Mouse (Mus musculus) heart, adult 8-10 months (tissue): ENCODE measurements around the gene Itga11. TPM values are rescaled to one million over a fixed set of nuclear protein-coding genes. Genes with fewer than 3 reads are reported as not detected.
"Not testable (repeated sequence)": the region's sequence is repeated elsewhere in the genome, so short reads cannot be mapped to it uniquely, and the experiment has no call there.

ENCODE experiments used
- DNase-seq: peaks from one replicate; pipeline ENCODE4 v3.0.0; 2022; ENCODE audit warnings: low spot score
- total RNA-seq, 4 experiments: library from RNA; stranded (reverse); gene quantifications; 2 replicates each; pipeline ENCODE4 v1.2.4; 2022

Itga11 gene
- 1 to 10 TPM; 1.3 to 1.4 (median 1.4) TPM for total RNA-seq

DNA sequence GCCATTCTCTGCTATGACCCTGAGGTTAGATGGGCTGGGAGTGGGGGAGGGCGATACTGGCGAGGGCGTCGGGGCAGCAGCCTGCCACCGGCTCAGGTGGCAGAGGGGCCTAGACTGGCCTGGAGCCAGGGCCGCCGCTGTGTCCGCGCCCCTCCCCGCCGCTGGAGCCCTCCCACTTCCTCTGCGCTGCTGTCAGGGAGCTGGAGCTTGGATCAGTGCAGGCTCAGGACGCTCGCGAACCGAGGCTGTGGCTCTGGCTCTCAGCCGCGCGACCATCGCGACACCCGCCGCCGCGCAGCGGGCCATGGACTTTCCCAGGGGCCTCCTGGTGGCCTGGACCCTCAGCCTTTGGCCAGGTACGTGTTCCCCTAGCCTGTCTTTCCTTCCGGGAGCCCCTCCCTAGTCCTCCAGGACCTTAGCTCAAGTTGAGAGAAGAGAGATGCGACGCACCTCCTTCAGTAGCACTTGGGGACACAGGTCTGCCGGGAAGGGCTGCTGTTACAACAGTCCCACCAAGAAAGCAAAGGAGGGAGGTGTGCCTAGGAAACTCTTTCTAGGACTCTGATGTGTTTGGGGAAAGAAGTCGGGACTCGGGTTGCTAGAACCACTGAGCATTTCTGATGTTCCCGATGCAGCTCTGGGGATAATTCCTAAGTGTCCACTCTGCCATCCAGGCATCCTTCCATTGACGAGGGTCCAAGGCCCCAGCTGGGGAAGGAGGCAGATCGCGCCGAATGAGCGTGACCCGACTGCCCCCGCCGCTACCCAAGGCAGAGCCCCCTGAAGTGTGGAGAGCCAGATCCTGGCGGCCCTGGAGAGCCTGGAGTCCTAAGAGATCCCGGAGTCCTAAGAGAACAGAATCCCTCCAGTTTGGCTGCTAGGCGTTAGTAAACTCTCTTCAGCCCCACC, at the start of gene Itga11:
Gene Itga11, plus strand, starts transcription at position 186 of the 909 bp plus-strand sequence.
- no peak for DNase-seq

DNA sequence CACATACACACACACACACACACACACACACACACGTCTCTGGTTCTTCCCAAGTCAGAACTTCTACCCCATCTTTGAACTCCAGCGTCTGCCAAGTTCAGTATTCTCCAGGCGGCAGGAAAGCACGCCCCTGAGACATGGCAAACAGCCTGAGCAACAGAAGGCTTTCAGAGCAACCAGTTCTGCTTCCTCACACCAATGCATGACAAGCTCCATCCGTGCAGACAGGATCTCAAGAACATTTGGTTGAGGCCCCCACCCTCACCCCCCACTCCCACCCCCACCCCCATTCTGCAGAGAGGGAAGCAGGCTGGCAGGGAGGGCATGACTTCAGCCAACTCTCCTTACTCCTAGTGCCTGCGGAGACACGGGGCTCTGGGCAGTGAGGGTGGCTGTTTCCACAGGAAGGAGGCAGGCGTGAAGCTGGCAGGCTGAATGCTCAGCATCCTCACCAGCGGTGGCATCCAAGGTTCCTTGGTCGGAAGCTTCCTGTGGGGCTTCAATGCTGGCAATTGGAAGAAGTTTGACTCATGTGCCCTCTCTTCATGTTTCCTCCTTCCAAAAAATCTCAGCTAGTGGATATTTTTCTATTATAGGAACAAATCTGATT, 46.9 kb upstream of the Itga11 start:
- no peak for DNase-seq

DNA sequence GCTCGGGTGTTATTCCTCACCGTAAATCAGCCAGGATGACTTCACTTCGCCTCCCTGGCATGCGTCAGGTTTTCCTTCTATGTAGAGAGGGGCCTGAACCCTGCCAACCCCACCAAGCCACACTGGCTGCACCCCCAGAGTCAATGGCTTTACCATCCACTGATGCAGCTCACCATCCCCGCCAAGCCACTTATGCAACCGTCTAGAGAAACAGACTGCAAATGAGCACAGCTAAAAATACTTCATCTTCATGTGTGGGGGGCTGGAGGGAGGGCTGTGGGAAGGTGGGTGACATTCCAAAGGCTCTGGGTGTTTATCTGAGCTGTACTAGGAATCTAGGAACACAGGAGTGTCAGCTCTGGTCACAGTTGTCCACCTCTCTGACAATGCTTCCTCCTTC, 45.2 kb upstream of the Itga11 start:
- DNase-seq: no peak

DNA sequence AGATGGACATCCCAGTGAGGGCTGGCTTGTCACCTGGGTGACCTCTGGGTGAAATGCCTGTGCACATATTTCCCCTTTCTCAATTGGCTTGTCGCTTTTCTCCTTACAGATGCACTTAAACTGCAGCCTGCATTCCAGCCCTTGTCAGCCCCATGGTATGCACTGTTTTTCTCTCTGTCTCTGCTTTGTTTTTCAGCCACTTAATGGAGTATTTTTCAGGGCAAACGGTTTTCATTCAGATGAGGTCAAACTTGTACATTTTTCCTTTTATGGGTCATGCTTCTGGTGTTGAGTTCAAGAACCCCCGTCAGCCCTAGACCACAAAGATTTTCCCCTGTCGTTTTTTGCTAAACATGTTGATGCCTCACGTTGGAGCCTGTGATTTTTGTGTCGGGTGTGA, 39.6 kb upstream of the Itga11 start:
- DNase-seq: no peak

DNA sequence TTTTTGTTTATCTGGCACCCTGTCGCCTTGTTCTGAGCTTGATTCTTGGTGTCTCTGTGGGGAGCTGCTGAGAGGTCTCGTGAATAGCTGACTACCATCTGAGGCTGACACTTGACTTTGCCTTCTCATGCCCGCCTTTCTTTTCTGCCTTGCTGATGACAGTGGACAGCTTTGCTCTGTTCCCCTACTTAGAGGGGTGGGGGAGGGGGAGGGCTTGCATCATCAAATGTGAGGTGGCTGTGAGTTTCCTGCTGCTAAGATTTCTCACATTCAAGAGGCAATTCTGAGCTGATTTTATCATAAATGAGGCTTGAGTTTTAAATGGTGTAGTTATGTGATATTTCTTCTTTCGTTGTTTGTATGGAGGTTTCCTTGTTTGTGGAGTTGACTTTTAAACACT, 37.9 kb upstream of the Itga11 start:
- DNase-seq: no peak

DNA sequence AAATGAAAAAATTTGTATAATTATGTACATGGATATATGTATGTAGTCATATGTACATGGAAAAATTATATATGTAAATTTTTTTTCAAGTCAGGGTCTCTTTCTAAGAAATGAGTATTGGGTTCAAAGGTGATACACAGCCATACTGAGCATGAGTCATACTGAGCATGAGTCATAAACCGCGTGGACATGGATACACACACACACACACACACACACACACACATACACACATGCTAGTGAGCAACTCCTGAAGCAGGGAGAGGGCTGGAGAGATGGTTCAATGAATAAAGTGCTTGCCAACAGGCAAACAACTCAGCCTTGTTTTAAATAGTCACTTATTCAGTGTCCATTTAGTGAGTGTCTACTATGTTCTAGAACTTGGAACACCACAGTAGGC, 37.4 kb upstream of the Itga11 start:
- no peak for DNase-seq

DNA sequence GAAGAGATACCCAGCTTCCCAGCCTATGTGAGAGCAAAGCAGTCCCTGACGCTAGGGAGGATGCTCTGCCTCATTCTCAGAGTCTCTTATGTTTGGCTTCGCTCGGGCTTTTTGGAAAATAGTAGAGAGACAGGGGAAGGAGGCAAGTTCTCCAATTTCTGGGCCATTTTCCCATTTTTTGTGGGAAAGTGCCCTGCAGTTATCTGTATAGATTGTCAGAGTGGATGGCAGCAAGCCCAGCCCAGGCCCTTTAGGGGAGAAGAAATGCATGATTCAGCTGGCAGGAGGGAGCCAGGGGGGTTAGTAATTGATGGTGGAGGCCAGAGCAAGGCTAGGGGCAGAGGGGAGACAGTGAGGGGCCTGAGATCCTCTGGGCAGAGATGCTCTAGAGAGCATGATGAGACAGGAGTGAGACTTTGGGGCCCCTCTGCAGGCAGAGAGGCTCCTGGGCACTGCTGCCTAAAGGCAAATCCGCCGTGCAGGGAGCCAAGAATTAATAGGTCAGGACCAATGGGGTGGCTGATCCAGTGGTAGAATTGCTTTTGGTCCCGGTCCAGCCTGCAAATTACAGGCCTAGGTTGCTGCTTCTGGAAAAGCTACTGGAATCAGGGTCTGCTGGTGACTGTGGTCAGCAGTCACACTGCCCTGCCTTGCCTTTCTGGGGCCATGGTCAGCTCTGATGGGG, 31.8 kb upstream of the Itga11 start:
- DNase-seq: no peak

DNA sequence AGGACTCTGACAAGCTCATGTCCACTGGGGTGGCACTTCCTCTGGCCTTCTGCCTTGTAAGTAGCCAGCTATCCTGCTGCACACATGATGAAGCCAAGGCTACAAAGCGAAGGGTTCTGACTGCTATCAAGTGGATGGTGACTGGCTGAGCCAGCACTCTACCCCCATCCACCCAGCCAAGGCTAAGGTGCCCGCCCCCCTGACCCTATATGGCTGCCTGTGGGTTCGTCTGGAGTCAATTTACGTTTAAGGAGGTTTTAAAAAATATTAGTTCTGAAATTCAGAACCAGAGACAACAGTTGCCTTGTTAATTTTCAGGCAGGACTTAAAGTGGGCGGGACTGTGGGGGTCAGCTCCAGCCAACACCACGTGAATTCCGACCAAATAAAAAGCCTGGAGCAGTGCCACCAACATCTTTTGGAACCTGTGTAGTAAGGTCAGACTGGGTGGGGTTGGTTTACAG, 30.9 kb upstream of the Itga11 start:
- DNase-seq: no peak

DNA sequence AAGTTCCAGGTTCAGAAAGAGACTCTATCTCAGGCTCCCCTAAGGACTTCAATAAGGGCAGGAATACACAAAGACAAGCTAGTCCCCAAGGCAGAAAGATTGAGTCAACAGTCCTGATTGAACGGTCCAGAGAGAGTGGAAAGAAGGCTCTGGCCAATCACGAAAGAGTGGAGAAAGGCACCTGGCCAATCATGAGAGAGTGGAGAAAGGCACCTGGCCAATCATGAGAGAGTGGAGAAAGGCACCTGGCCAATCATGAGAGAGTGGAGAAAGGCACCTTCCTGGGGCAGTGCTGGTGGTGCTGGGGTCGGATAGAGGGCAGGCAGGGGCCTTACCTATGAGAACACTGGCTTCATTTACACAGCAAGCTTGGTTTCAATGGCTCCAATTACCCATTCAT, 28.2 kb upstream of the Itga11 start:
- no peak for DNase-seq

DNA sequence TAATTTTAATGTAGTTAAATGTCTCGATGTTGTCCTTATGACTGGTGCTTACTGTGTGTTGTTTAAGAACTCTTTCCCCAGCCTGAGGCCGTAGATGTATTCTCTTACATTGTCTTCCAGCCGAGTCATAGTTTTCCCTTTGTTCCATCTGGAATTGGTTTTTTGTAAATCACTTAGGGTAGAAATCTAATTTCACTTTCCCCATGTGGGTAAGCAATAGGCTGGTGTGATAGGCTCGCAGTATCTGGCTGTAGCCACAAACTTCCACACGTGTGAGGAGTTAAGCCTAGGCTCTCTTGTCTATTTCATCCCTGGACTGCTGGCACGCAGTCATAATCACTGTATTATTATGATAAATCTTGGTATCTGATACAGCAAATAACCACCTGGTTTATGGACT, 26.9 kb upstream of the Itga11 start:
- no peak for DNase-seq

DNA sequence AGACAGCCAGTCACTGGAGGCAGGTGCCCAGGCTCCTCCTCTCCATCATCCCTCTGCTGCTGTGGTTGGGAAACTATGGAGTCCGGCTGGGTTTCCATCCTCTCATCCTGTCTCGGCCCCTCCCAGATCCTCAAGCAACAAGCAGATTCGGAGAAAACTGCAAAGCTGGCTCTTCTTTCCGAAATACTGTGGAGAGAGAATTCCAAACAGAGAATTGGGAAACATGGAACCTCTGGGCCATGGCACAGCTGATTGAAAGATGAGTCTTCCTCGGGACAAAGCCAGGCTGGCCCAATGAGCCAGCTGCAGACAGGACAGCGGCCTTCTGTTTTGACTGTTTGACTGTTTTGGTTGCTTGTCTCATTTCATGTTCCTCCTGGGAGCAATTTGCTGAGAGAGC, 23.3 kb upstream of the Itga11 start:
- no peak for DNase-seq

DNA sequence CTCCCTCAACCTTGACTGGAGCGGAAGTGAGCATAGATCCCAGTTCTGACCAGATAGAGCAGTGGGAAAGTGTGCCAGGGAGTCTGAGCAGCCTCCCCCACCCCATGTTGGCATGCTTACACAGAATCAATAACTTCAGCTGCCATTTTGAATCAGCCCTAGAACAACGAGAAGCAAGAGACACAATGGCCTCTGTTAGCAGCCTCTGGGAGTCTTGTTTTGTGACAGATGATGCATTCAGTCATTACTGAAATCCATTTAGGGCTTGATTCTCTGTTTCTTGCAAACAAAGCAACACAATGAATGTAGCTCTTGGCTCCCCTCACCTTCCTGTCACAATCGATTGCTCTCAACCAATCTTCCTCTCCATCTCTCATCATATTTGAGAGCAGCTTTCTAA, 19.6 kb upstream of the Itga11 start:
- no peak for DNase-seq

DNA sequence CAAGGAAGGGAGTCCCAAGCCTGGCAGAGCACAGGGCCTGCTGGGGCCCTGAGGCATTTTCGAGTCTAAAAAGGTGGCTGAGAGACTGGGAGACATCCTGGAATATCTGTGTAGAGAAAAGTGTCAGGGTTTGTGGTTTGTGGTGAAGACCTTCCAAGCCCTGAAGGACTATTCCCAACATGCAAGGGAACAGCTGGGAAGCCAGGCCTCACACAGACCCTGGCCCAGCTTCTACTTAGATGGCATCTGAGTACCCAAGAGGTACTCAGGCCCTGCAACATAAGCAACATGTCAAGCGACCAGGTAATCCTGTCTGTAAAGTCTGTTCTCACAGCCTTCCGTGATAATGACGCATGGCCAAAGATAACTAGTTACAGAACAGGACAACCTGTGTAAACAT, 18.6 kb upstream of the Itga11 start:
- no peak for DNase-seq

DNA sequence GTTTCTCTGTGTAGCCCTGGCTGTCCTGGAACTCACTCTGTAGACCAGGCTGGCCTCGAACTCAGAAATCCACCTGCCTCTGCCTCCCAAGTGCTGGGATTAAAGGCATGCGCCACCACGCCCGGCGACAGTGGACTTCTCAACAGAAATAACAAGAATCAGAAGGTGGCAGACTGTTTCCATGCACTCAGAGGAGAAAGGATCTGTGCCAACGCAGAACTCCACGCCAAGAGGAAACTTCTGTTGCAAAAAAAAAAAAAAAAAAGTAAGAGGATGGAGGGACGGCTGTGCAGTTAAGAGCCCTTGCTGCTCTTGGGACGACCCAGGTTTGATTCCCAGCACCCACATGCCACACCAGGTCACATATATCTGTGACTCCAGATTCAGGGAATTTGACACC, 16.7 kb upstream of the Itga11 start:
- DNase-seq: not testable (repeated sequence)

DNA sequence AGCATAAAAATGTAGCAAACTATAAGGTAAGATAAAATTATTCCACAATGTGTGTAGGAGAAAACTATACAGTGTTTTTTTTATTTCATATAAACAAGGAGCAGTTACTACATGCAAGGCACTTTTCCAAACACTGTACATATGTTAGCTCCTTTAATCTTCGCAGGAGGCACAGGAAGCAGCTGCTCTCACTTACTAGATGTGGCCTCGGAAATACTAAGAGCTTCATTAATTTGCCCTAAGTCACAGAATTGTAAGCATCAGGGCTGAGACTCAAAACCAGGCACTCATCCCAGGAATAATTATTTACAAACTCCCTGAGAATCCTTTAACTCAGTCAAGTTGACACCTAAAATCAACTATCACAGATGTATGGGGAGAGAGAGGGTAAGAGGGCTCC, 14.2 kb upstream of the Itga11 start:
- DNase-seq: no peak

DNA sequence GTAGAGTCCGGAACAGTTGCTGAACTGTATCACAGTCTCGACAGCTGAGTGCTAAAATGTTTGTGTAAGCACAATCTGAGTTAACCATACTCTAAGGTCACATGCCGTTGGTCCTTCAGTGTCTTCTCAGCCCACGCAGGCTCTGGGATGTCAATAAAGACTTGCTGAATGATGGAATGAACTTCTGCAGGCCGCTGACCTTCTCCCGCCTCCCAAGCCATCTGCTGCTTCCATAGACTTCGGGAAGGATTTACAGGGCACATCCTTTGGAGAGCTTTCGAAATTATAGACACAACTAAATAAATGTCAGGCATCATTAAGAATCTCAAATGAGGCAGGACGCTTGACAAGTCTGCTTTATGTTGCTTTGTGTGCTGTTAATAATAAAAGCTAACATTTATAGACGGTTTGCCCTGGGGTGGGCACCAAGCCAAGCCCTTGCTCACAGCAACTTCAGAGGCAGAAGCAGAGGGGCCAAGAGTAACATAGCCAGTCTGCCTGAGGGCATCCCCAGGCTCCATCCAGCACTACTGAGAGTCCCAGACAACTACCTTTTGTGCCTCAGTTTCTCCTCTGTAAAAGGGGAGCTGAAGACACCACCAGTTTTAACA, 13.4 kb upstream of the Itga11 start:
- no peak for DNase-seq

DNA sequence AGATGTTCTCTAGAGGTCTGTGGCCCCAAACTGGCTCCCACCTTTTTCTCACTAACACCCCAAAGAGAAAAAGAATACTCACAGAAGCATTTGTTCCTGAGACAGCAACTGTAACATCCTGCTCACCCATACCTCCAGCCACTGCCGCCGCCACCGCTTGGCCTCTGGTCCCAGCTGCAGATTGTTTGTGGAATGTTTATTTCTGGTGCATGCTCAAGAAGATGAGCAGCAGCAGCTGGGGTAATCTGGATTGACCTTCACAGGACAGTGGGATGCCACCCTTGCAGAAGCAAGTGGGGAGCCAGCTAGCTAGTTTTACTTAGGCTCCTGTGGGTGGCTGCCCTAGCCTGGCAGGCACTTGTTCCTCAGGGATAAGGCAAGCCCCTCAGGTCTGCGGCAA, 11.7 kb upstream of the Itga11 start:
- DNase-seq: no peak

DNA sequence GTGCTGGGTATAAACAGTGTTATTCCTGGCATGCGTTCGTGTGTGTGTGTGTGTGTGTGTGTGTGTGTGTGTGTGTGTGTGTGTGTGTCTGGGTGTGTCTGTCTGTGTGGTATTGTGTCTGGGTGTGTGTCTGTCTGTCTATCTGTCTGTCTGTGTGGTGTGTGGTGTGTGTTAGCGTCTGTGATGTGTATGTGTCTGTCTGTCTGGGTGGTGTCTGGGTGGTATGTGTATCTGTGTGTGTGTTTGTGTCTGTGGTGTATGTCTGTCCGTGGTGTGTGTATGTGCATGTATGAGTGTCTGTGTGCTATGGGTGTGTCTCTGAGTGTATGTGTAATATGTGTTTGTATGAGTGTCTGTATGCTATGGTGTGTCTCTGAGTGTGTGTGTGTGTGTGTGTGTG, 9.1 kb upstream of the Itga11 start:
- DNase-seq: no peak

DNA sequence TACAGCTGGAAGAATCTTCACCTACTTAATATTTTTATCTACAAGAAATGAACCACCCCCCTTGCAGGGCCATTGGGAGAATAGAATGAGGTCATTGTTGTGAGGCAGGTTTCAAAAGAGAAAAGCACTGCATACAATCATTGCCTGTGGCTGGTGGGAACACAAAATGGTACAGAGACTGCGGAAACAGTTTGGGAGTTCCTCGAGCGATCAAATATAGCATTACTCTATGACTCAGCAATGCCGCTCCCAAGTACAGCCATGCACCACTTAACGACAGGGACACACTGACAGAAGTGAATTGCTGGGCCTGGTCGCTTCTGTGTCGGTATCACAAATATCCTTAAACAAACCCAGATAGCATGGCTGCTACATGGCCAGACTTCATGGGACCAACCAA, 4.4 kb upstream of the Itga11 start:
- no peak for DNase-seq

DNA sequence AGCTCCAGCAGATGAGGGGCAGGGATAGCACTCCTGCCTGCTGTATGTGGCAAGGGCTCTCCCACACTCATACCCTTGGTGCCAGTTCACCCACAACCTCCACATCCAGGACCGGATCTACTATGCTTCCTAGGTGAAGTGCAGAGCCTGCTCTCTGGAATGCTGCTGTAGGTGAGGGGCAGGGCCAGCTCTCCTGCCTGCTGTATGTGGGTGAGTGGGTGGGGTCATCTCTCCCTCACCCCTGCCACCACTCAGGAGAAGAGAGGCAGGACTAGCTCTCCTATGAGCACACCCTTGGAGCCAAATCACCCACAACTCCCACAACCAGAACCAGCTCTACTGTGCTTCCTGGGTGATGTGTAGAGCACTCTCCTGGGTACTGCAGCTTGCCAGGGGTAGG, 2.5 kb upstream of the Itga11 start:
- no peak for DNase-seq

DNA sequence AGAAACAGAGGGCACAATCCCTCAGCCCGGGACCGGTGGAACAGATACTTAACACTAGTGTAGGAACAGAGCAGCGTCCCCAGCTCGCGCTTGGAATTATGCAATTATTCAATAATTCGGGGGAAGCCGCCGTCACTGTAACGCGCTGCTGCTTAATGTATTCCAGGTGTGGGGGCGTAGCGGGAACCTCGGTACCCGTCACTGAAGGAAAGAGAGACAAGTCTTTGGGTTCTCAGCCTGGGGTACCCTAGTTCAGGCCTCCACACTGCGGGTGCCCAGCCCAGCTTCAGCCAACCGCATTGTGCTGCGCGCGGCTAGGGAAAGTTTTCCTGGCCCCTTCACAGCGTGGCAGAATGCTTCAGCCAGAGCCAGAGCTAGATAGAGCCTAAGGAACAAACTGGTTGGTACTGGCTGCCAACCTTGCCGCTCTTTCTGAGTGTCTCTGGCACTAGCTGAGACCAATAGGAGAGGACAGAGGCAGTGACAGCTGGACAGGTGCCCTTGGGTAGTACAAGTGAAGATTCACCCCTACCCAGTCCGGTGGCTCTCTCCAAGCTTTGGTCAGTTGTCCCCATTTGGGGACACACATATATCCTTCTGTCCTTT, 1.0 kb downstream of the Itga11 start:
- no peak for DNase-seq

DNA sequence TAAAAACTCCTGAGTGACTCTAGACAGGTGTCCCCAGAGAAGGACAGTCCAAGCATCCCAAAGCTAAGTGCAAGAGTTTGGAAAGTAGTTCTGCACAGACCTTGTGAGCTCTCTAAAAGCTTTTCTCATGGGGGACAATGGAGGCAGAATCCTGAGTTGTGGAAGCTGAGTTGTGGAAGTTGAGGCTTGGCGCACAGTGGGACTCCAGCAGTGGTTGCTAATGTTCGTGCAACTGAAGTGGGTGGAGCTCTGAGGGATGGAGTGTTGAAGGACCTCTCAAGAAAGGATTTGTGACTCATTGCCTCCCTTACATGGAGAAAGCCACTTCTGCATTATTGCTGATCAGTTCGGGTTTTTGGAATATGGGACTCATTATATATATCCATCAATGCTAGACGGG, 1.8 kb downstream of the Itga11 start:
- DNase-seq: no peak
